Mouse (Mus musculus): ENCODE data around the gene Ccdc33. TPM values are rescaled to one million over a fixed set of nuclear protein-coding genes. Genes with fewer than 3 reads are reported as not detected.

The Ccdc33 gene
- 0.27 and 1.1 TPM in 2 replicates for polyA plus RNA-seq (2015; fragmentation: Nextera tagmentation; extraction: Ambion mirVana)

GRCm38 (mm10) chr9:58118671-58119070, at the start of gene Ccdc33:
Ccdc33 (minus strand) TSS chr9:58118823.
- DNase-seq (ENCODE audit: low spot score) = no peak

- no peak for DNase-seq (ENCODE audit: low spot score)
These were observed 47.2 kb upstream of the Ccdc33 start for GRCm38 (mm10) chr9:58165779-58166178.

GRCm38 (mm10) chr9:58163146-58163545, 44.5 kb upstream of the Ccdc33 start:
- DNase-seq (ENCODE audit: low spot score) = no peak

GRCm38 (mm10) chr9:58162173-58162572, 43.5 kb upstream of the Ccdc33 start:
- no peak for DNase-seq (ENCODE audit: low spot score)

GRCm38 (mm10) chr9:58160315-58160714, 41.7 kb upstream of the Ccdc33 start:
- no peak for DNase-seq (ENCODE audit: low spot score)

- DNase-seq (ENCODE audit: low spot score) = no peak
These were observed 41.2 kb upstream of the Ccdc33 start for GRCm38 (mm10) chr9:58159855-58160254.

GRCm38 (mm10) chr9:58158541-58159311, 40.1 kb upstream of the Ccdc33 start:
- peak; percentile 16 for DNase-seq (ENCODE audit: low spot score)

- DNase-seq (ENCODE audit: low spot score) = no peak
These were observed 39.2 kb upstream of the Ccdc33 start for GRCm38 (mm10) chr9:58157838-58158237.

- no peak for DNase-seq (ENCODE audit: low spot score)
These were observed 38.4 kb upstream of the Ccdc33 start for GRCm38 (mm10) chr9:58156819-58157560.

GRCm38 (mm10) chr9:58155366-58155765, 36.7 kb upstream of the Ccdc33 start:
- no peak for DNase-seq (ENCODE audit: low spot score)

GRCm38 (mm10) chr9:58153095-58153494, 34.5 kb upstream of the Ccdc33 start:
- no peak for DNase-seq (ENCODE audit: low spot score)

GRCm38 (mm10) chr9:58150733-58151361, 32.2 kb upstream of the Ccdc33 start:
- DNase-seq (ENCODE audit: low spot score) = no peak

- DNase-seq (ENCODE audit: low spot score) = no peak
These were observed 30.2 kb upstream of the Ccdc33 start for GRCm38 (mm10) chr9:58148806-58149205.

- no peak for DNase-seq (ENCODE audit: low spot score)
These were observed 26.8 kb upstream of the Ccdc33 start for GRCm38 (mm10) chr9:58145417-58145816.

- no peak for DNase-seq (ENCODE audit: low spot score)
These were observed 26.0 kb upstream of the Ccdc33 start for GRCm38 (mm10) chr9:58144664-58145063.

GRCm38 (mm10) chr9:58143419-58143818, 24.8 kb upstream of the Ccdc33 start:
- no peak for DNase-seq (ENCODE audit: low spot score)

- peak; percentile 39 for DNase-seq (ENCODE audit: low spot score)
These were observed 21.3 kb upstream of the Ccdc33 start for GRCm38 (mm10) chr9:58139947-58140346.

GRCm38 (mm10) chr9:58135921-58136321, 17.3 kb upstream of the Ccdc33 start:
- DNase-seq (ENCODE audit: low spot score) = no peak

- DNase-seq (ENCODE audit: low spot score) = no peak
These were observed 16.3 kb upstream of the Ccdc33 start for GRCm38 (mm10) chr9:58134906-58135305.

- DNase-seq (ENCODE audit: low spot score) = peak; percentile 60
These were observed 15.6 kb upstream of the Ccdc33 start for GRCm38 (mm10) chr9:58133893-58134884.

GRCm38 (mm10) chr9:58131735-58132134, 13.1 kb upstream of the Ccdc33 start:
- peak; percentile 17 for DNase-seq (ENCODE audit: low spot score)
